Mouse (Mus musculus) stomach, postnatal 0 days (tissue): ENCODE data around the gene Rnft2. TPM values are rescaled to one million over a fixed set of nuclear protein-coding genes. Genes with fewer than 3 reads are reported as not detected.

Experiments used
- ATAC-seq: fragments of 200-750 bp; cut with Nextera tagmentation; 2 replicates; pipeline ENCODE4 v1.8.0; 2017; ENCODE audit not compliant: low FRiP score, low TSS enrichment
- DNase-seq: peaks from one replicate; pipeline ENCODE4 v3.0.0-alpha.2; 2016; ENCODE audit warnings: low spot score
- H3K27ac ChIP-seq: fragments of 300-500 bp; sonication (generic); replicated peaks from 2 replicates; pipeline ENCODE4 v1.5.1; 2014; ENCODE audit warnings: mild to moderate bottlenecking, control low read depth
- H3K27me3 ChIP-seq: fragments of 300-500 bp; sonication (generic); 2 replicates; pipeline ENCODE4 v1.6.1; 2014; ENCODE audit warnings: low read length; ENCODE audit not compliant: control insufficient read depth, insufficient read depth
- H3K36me3 ChIP-seq: fragments of 300-500 bp; sonication (generic); 2 replicates; pipeline ENCODE4 v1.6.1; 2014; ENCODE audit warnings: low read length, mixed read lengths; ENCODE audit not compliant: control insufficient read depth, insufficient read depth
- H3K4me1 ChIP-seq: fragments of 300-500 bp; sonication (generic); replicated peaks from 2 replicates; pipeline ENCODE4 v1.6.1; 2014; ENCODE audit warnings: antibody characterized with exemption; ENCODE audit not compliant: control insufficient read depth, insufficient read depth
- H3K4me2 ChIP-seq: fragments of 300-500 bp; sonication (generic); replicated peaks from 2 replicates; pipeline ENCODE4 v1.6.1; 2014; ENCODE audit warnings: low read depth, mild to moderate bottlenecking, control low read depth, moderate library complexity
- H3K4me3 ChIP-seq: fragments of 300-500 bp; sonication (generic); 2 replicates; pipeline ENCODE4 v1.5.1; 2014; ENCODE audit warnings: low read depth, low read length, control low read depth
- H3K9ac ChIP-seq: fragments of 300-500 bp; sonication (generic); 2 replicates; pipeline ENCODE4 v1.6.1; 2014; ENCODE audit warnings: mild to moderate bottlenecking, low read length, control low read depth, mixed read lengths
- H3K9me3 ChIP-seq: fragments of 300-500 bp; sonication (generic); 2 replicates; pipeline ENCODE4 v1.6.1; 2016; ENCODE audit warnings: low read length; ENCODE audit not compliant: control insufficient read depth
- CTCF ChIP-seq: IDR thresholded peaks from 2 replicates; pipeline ENCODE4 v1.5.1; 2016; ENCODE audit warnings: antibody characterized with exemption, low read depth, mild to moderate bottlenecking, moderate library complexity
- EP300 ChIP-seq: optimal IDR thresholded peaks from 2 replicates; pipeline ENCODE3; 2016; ENCODE audit warnings: antibody characterized with exemption
- WGBS: fragments of 180-500 bp; shearing (Covaris S2); extraction: QIAGEN DNeasy Blood & Tissue Kit; methylation state at CpG from one replicate; pipeline ENCODE4 v1.1.7; 2014; 5-methylcytosine and 5-hydroxymethylcytosine counted together
- polyA plus RNA-seq: library from polyadenylated mRNA; unstranded; fragments of >200 nt; fragmentation: Nextera tagmentation; extraction: Ambion mirVana; gene quantifications from 2 replicates; pipeline ENCODE4 v1.2.1, GENCODE M21; 2015

Gene Rnft2
- polyA plus RNA-seq, 1 experiment from 2014 or later: 0.62 TPM

DNA sequence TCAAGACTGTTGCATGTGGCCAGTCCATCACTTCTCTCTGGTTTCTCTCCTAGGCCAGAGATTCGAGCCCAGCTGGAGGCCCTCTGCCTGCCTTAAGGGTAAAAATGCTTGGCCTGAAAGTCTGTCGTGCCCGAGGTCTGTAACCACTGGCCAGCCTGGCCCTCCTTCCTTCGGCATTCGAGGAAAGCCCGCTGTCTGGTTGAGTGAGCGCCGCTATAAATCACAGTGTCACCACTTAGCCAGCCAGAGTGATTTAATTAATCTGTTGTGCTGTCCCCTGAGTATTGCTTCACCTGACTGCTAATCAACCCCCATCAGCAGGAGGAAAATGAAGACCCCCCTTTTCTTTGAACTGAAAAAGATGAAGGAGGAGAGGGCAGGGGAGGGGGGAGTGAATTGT is 31.8 kb upstream of the Rnft2 start:
- WGBS: 48% methylated on average over 8 of the region's 8 CpGs
- DNase-seq: no peak
- no peak overlapping the region for H3K4me2 ChIP-seq
- H3K4me3 ChIP-seq: no peak overlapping the region
- H3K4me1 ChIP-seq: 0 out of 2 replicates have a peak, but pooled peaks cover 4% of the 10 kb centered on the region
- H3K27me3 ChIP-seq: no peaks in the 10 kb centered on the region
- H3K27ac ChIP-seq: no peak overlapping the region
- no peak overlapping the region for H3K9ac ChIP-seq
- H3K9me3 ChIP-seq: no peaks in the 10 kb centered on the region
- no peaks in the 10 kb centered on the region for H3K36me3 ChIP-seq
- no peak for TF ChIP-seq EP300
- no peak for TF ChIP-seq CTCF
- ATAC-seq: no peak

DNA sequence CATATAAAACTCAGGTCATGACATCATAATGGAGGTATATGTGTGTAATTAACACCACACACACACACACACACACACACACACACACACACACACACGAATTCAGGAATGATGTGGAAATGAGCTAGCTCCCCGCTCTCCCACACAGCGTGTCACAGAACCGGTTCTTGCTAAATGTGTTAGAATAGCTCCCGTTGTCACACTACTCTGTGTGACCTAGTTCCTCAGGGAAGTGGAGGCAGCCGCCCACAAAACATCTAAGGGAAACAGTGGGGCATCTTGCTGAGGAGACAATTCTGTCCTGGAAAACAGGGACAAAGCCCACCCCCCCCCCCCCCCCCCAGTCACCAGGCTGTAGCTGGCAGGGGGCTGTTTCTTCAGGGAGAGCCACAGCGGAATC is 31.4 kb upstream of the Rnft2 start:
- 0 out of 2 replicates have a peak, but pooled peaks cover 4% of the 10 kb centered on the region for H3K4me1 ChIP-seq
- no peaks in the 10 kb centered on the region for H3K9me3 ChIP-seq
- H3K9ac ChIP-seq: no peak overlapping the region
- H3K27me3 ChIP-seq: no peaks in the 10 kb centered on the region
- H3K27ac ChIP-seq: no peak overlapping the region
- no peak for DNase-seq
- H3K4me3 ChIP-seq: no peak overlapping the region
- H3K4me2 ChIP-seq: no peak overlapping the region
- TF ChIP-seq CTCF (no peak), EP300 (no peak)
- 51% methylated on average over 7 of the region's 7 CpGs for WGBS
- no peak for ATAC-seq
- no peaks in the 10 kb centered on the region for H3K36me3 ChIP-seq

- Histone ChIP-seq H3K4me2 (no peak overlapping the region), H3K27ac (no peak overlapping the region), H3K9me3 (no peaks in the 10 kb centered on the region), H3K9ac (no peak overlapping the region), H3K4me3 (no peak overlapping the region), H3K27me3 (no peaks in the 10 kb centered on the region), H3K4me1 (0 out of 2 replicates have a peak, but pooled peaks cover 4% of the 10 kb centered on the region), H3K36me3 (no peaks in the 10 kb centered on the region)
- DNase-seq: no peak
- TF ChIP-seq EP300: no peak
- TF ChIP-seq CTCF: no peak
- WGBS: 33% methylated on average over 9 of the region's 9 CpGs
- no peak for ATAC-seq
Observed at GRCm38 (mm10) chr5:118274546-118274945, 29.6 kb upstream of the Rnft2 start.

- 0 out of 2 replicates have a peak, but pooled peaks cover 4% of the 10 kb centered on the region for H3K4me1 ChIP-seq
- ATAC-seq: no peak
Observed at GRCm38 (mm10) chr5:118273446-118273845, 28.5 kb upstream of the Rnft2 start.

GRCm38 (mm10) chr5:118271449-118272110 is 26.7 kb upstream of the Rnft2 start:
- no peaks in the 10 kb centered on the region for H3K36me3 ChIP-seq
- no peak overlapping the region for H3K4me2 ChIP-seq
- 69% methylated on average over 10 of the region's 10 CpGs for WGBS
- ATAC-seq (no peak), DNase-seq (no peak)
- H3K4me3 ChIP-seq: no peak overlapping the region
- no peak overlapping the region for H3K27ac ChIP-seq
- TF ChIP-seq EP300 (no peak), CTCF (no peak)
- 0 out of 2 replicates have a peak, but pooled peaks cover 4% of the 10 kb centered on the region for H3K4me1 ChIP-seq
- no peak overlapping the region for H3K9ac ChIP-seq
- H3K9me3 ChIP-seq: no peaks in the 10 kb centered on the region
- no peaks in the 10 kb centered on the region for H3K27me3 ChIP-seq

More at GRCm38 (mm10) chr5:118273446-118273845, 28.5 kb upstream of the Rnft2 start:
- H3K9ac ChIP-seq: no peak overlapping the region
- no peaks in the 10 kb centered on the region for H3K9me3 ChIP-seq
- H3K4me3 ChIP-seq: no peak overlapping the region
- H3K36me3 ChIP-seq: no peaks in the 10 kb centered on the region
- DNase-seq: no peak
- H3K27ac ChIP-seq: no peak overlapping the region
- 67% methylated on average over 7 of the region's 7 CpGs for WGBS
- no peak overlapping the region for H3K4me2 ChIP-seq
- no peaks in the 10 kb centered on the region for H3K27me3 ChIP-seq
- no peak for TF ChIP-seq CTCF
- TF ChIP-seq EP300: no peak

GRCm38 (mm10) chr5:118268987-118269386 is 24.1 kb upstream of the Rnft2 start:
- DNase-seq (peak; percentile 91), ATAC-seq (peak; percentile 83)
- Histone ChIP-seq H3K4me2 (no peak overlapping the region), H3K27ac (no peak overlapping the region), H3K9me3 (no peaks in the 10 kb centered on the region), H3K36me3 (no peaks in the 10 kb centered on the region), H3K9ac (no peak overlapping the region), H3K4me3 (no peak overlapping the region), H3K4me1 (no peaks in the 10 kb centered on the region), H3K27me3 (no peaks in the 10 kb centered on the region)
- TF ChIP-seq CTCF: peak; percentile 95
- no peak for TF ChIP-seq EP300
- WGBS: 2% methylated on average over 13 of the region's 13 CpGs
